Mouse (Mus musculus) cerebellum, adult 8-10 months (tissue): ENCODE measurements around the gene Reep1.

ENCODE experiments used
- DNase-seq: peaks from one replicate; pipeline ENCODE4 v3.0.0; 2022

Reep1 gene

DNA sequence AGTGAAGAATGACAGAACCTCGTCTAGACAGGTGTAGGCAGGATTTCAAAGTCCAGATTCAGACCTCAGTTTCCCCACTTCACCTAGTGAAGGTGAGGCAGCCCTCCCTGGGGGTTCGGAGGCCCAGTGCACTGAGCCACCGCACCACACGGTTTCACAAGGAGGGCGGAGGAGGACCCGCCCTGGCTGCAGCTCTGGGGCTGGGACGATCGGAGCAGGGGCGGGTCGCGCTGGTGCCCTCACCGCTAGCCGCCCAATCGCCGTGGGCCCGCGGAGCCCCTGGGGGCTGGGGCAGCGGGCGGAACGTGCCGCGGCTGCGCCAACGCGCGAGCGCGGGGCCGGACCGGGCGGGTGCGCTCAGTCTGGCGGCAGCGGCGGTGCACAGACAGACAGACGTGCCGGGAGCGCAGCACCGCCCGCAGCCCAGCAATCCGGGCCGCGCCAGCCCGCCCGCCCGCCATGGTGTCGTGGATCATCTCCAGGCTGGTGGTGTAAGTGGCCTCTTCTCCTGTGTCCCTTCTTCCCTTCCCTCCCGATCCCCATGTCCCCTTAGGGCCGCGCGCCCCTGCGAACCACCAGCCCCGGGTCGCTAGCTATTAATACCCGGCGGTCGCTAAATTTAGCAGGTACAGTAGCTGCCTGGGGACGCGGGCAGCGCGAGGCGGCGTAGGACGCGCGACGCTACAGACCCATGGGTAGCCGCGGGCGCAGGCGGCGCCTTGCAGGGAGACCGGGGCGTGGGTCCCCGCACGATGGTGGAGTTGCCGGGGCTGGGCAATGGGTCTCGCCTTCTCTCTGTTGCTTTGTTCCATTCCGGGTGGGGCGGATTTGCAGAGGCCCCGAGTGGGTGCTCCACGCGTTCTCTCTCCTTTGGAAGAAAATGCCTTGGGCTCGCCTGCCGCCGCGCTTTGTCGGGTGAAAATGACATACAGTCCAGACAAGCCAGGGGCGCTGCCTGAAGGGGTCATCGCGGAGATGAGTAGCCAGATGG is at the start of gene Reep1:
Reep1 (plus strand) TSS at position 51 of the 991 bp plus-strand sequence.
- peak; percentile 75 for DNase-seq

GRCm38 (mm10) chr6:71658290-71658689 is 49.1 kb upstream of the Reep1 start:
- DNase-seq, result no peak

GRCm38 (mm10) chr6:71664511-71664910 is 42.9 kb upstream of the Reep1 start:
- no peak for DNase-seq

DNA sequence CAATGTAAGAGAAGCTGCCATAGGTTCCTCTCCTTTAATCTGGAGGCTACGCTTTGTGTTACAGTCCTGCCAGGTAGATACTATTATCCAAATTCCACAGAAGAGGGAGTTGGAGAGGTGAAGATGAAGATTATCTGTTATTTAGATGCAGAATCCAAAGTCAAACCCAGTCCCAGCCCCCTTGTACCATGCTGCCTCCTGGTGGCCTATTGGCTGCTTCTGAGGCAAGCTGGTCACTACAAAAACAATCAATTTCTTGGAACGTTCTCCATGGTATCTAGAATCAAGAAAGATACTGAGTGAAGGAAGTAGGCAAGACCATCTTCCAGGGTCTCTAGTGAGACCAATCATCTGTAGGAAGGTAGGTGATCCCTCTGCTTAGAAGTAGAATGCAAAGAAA is 34.2 kb upstream of the Reep1 start:
- DNase-seq, result no peak

- DNase-seq, result peak; percentile 4
Observed at GRCm38 (mm10) chr6:71678891-71679290, 28.5 kb upstream of the Reep1 start.

- no peak for DNase-seq
Observed at GRCm38 (mm10) chr6:71695150-71695549, 12.2 kb upstream of the Reep1 start.

- no peak for DNase-seq
Observed at GRCm38 (mm10) chr6:71695599-71695998, 11.8 kb upstream of the Reep1 start.

DNA sequence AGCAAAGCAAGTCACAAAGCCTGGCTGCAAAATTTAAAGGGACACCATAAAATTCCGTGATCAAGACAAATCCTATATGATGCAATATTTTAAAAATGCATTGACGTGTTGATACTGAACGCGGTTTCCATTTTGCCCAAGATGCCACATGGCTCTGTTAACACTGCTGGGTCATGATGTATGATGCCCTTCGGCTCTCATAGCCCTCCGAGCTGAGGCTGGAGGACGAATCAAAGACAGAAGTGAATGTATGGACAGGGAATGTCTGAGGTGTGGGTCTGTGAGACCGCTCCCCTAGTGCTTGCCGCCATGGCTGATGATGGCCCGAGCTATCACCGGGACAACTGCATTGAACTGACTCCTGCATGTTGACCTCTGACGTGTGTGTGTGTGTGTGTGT is 490 bp upstream of the Reep1 start:
- DNase-seq, result no peak

DNA sequence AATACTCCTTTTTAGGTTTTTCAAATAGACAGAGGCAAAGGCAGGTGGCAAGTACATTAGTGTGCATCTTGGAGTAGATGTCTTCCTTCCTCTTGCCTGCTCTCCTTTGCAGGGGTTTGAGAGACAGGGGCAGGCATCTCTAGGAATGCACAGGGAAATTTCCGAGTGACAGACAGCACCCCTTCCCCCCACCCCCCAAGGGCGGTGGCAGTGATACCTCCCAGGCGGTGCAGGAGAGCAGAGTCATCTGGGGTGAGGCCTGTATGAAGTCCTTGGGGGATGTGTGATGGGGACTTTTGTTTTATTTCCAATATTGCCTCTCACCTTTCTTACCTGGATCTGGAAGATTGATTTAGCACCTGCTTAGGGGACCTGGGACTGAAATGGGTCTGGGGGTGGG is 1.2 kb downstream of the Reep1 start:
- peak; percentile 35 for DNase-seq

DNA sequence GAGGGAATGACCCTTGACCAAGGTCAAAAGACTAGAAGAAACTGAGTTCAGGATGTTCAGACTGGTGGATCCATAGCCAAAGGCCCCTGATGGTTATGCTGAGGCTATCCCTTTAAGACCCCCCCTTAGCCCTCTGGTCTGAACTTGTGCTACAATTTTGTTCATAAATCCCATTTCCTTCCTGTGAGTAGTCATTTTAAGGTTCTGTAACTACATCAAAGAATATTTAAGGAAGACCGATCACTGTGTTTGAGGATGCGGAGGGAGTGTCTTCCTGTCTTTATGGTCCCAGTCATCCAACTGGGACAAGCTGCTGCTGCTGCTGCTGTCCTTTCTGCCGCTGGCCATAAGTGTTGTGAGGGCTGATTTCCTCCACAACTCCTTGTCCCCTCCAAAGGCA is 3.0 kb downstream of the Reep1 start:
- no peak for DNase-seq

- no peak for DNase-seq
Observed at GRCm38 (mm10) chr6:71711201-71711600, 3.8 kb downstream of the Reep1 start.

- no peak for DNase-seq
Observed at GRCm38 (mm10) chr6:71713532-71713931, 6.2 kb downstream of the Reep1 start.

DNA sequence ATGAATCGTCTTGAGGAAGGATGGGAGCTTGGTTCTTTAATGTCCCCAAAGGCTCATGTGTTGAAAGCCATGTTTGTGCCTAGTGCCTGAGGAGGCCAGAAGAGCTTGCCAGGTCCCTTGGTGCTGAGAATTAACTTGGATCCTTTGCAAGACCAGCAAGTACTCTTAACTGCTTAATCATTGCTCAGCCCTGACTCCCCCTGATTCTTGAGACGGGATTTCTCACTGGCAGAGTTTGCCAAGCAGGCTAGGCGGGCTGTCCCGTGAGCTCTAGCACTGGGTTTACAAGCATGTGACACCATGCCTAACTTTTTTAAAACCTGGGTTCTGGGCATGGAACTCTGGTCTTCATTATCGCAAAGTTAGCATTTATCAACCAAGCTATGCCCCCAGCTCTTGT is 7.6 kb downstream of the Reep1 start:
- DNase-seq, result no peak

- DNase-seq, result no peak
Observed at GRCm38 (mm10) chr6:71716434-71716833, 9.1 kb downstream of the Reep1 start.

GRCm38 (mm10) chr6:71718322-71718721 is 11.0 kb downstream of the Reep1 start:
- no peak for DNase-seq

- no peak for DNase-seq
Observed at GRCm38 (mm10) chr6:71719302-71719701, 11.9 kb downstream of the Reep1 start.

- peak; percentile 34 for DNase-seq
Observed at GRCm38 (mm10) chr6:71722988-71723387, 15.6 kb downstream of the Reep1 start.

DNA sequence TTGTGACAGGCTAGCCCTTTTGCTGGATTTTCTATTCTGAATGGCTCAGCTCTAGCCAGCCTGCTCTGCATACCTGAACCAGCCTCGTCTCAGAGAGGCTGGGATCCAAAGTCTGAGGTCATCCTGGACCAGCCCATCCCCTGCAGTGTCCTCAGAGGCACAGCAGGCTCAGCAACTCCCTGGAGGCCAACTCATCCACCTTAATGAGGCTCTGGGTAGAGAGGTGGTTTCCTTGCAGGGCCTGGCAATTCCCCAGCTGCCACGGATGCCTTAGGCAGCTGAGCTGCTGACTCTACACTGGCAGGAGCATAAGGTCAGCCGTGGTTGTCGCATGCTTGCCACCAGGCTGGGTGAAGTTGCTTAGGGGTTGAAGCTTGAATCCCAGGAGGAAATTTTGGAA is 16.2 kb downstream of the Reep1 start:
- DNase-seq, result peak; percentile 37

- DNase-seq, result no peak
Observed at GRCm38 (mm10) chr6:71726710-71727109, 19.3 kb downstream of the Reep1 start.

- no peak for DNase-seq
Observed at GRCm38 (mm10) chr6:71728306-71728705, 20.9 kb downstream of the Reep1 start.

DNA sequence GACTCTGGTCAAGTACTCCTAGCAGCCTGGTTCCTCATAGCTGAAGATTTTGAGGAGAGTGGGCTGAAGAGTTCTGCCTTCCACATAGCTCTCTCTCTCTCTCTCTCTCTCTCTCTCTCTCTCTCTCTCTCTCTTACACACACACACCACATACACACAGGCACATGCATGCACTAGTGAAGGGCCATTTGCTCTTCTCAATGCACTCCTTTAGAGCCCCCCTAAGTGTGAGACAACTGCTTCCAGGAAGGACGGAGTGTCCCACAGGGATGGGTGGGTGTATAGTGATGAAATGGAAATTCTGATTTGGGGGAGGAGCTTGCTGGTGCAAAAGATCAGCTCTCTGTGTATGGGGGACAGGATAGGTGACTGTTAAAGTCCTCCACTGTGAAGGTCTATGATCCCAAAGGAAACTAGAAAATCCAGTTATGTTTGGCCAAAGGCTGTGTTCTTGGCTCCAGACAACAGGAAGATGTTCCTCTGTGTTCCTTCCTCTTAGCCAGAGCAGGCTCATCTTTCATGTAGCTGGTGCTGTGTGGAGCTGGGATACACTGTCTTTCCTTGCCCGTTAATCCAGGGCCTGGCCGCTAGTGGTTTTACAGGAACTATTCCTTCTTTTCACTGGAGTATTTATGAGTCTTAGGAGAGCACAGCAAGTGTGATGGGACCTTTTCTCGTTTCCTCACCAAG is 27.7 kb downstream of the Reep1 start:
- no peak for DNase-seq

GRCm38 (mm10) chr6:71735600-71736010 is 28.2 kb downstream of the Reep1 start:
- no peak for DNase-seq

- DNase-seq, result no peak
Observed at GRCm38 (mm10) chr6:71736101-71736500, 28.7 kb downstream of the Reep1 start.

GRCm38 (mm10) chr6:71737202-71737601 is 29.8 kb downstream of the Reep1 start:
- DNase-seq, result no peak
